Mouse (Mus musculus): ENCODE results near the gene Cpne5.

The Cpne5 gene

DNA sequence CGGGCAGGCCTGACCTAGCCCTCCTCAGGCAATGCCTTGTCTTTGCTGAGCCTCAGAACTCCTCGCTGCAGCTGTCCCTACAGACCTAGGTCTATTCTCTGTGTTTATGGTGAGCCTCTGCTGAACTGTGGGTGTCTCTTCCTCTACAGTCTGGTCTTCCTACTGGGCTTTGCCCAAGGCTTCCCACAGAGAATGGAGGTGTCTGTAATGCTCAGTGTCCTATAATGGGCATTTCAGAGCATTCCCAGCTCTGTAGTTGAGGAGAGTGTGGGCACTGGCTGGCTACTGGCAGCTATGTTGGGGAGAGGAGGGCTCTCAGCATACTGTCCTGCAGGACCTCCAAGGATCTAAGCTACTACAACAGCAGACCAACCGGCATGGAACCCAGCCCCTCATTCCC lies 62.3 kb downstream of the Cpne5 start:
- in situ Hi-C loops (cut with MboI, MseI): loop anchor here (5.0 kb wide), 3 partner anchors 62 to 123 kb away; partner anchors contain the start of gene Cpne5 (in 1 of the 2)

- in situ Hi-C loops (cut with MboI, MseI): no loop called here
These were observed 64.8 kb downstream of the Cpne5 start for GRCm38 (mm10) chr17:29173165-29173564.

GRCm38 (mm10) chr17:29172062-29172461 lies 65.9 kb downstream of the Cpne5 start:
- in situ Hi-C loops (cut with MboI, MseI): no loop called here

DNA sequence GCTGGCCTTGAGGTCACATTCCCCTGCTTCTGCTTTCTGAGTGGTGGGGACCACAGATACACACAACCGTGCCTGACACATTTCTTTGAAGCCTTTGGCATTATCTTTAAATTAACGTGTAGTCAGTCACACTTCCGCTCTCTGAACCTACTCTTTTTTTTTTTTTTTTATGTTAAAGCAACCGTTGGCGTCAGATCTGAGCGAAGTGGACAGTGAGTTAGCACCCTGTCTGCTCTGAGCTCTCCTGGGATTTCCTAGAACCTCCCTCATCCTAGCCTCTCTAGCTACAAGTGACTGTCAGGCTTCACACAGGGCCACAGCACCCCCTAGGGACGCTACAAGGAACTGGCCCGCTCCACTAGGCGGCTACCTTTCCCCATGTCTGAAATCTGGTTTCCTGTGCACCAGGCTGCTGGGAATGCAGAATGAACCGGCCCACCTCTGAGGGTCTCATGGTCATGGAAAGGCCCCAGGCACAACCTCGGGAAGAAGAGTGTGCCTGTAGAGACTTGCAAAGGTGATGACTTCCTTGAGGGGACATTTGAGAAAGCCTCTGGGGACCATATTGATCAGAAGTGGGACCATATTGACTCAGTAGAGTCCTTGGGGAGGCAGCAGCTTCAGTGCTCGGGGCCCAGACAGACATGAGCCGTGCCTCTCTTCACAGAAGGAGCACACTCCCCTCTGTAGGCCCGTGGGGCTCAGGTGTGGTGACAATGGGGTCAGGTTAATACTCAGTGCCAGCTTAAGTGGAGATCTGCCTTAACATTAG lies 66.8 kb downstream of the Cpne5 start:
- in situ Hi-C loops (cut with MboI, MseI): no loop called here

GRCm38 (mm10) chr17:29170431-29171000 lies 67.5 kb downstream of the Cpne5 start:
- in situ Hi-C loops (cut with MboI, MseI): no loop called here

DNA sequence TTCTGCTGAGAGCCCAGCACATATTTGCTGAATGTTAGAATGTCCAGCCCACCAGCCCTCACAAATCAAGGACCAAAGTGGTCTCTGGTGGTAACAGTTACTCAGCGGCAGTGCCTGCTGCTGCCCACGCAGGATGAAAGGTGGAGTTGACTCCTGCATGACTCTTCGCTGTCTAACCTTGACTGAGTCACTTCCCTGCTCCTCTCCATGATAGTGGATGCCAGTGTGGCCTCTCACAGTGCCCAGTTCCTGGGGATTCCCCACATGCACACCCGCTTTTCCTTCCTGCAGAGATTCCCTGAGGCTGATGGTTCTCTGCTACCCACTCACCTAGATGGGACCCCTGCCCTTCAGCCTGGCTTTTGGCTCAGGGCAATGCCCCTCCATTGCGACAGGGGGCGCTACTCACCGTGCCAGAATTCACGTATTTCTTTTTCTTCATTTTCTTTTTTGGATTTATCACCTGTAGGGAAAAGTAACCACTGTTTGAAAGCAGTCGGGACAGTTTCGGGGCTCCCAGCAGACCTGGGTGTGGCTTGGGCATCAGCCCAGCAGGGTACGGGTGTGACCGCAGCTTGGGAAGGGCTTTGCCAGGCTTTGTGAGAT lies 68.9 kb downstream of the Cpne5 start:
- in situ Hi-C loops (cut with MboI, MseI): loop anchor here in 1 of 2 experiments (5.0 kb wide), 1 partner anchor 117 kb away; no protein-coding TSS in a partner anchor

DNA sequence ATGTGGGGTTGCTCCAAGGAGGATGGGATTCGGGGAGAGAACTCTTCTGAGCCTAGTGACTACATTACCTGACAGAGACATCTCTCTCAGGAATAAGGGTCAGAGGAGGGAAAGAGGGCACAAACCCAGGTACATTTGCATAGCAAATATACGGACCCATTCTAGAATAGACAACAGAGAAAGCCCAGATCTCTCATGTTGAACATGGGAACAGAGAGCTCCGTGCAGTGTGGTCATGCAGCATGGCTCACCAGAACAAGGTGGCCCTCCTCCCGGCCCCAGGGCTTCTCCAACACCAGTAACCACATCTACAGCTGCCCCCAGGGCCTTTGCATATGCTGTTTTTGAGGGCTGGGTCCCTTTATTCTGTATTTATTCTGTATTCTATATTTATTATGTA lies 69.5 kb downstream of the Cpne5 start:
- in situ Hi-C loops (cut with MboI, MseI): loop anchor here in 1 of 2 experiments (5.0 kb wide), 1 partner anchor 116 kb away; no protein-coding TSS in a partner anchor

DNA sequence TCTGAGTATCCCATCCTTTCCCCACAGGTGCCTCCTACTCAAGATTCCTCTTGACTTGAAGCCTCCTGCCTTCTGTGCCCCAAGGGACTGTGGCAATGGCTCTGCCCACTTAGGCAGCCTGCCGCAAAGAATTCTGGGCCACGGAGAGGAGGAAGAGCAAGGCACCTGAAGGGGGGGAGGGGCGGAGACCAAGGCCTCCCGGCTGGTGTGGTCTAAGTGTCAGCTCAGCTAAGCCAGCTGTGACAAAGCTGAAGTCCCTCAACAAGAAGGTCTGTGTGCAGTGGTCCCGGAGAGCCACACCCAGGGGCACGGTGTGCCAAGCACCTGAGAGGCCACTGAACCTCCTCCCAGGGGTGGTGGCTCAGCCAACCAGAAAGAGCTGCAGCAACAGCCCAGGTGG lies 70.6 kb downstream of the Cpne5 start:
- in situ Hi-C loops (cut with MboI, MseI): loop anchor here in 1 of 2 experiments (5.0 kb wide), 1 partner anchor 115 kb away; no protein-coding TSS in a partner anchor

- in situ Hi-C loops (cut with MboI, MseI): loop anchor here in 1 of 2 experiments (5.0 kb wide), 1 partner anchor 114 kb away; no protein-coding TSS in a partner anchor
These were observed 71.9 kb downstream of the Cpne5 start for GRCm38 (mm10) chr17:29165967-29166578.

- in situ Hi-C loops (cut with MboI, MseI): loop anchor here in 1 of 2 experiments (5.0 kb wide), 1 partner anchor 113 kb away; no protein-coding TSS in a partner anchor
These were observed 72.5 kb downstream of the Cpne5 start for GRCm38 (mm10) chr17:29165452-29165851.

GRCm38 (mm10) chr17:29164469-29165111 lies 73.4 kb downstream of the Cpne5 start:
- in situ Hi-C loops (cut with MboI, MseI): loop anchor here in 1 of 2 experiments (5.0 kb wide), 1 partner anchor 112 kb away; no protein-coding TSS in a partner anchor

GRCm38 (mm10) chr17:29162334-29162733 lies 75.6 kb downstream of the Cpne5 start:
- in situ Hi-C loops (cut with MboI, MseI): no loop called here

DNA sequence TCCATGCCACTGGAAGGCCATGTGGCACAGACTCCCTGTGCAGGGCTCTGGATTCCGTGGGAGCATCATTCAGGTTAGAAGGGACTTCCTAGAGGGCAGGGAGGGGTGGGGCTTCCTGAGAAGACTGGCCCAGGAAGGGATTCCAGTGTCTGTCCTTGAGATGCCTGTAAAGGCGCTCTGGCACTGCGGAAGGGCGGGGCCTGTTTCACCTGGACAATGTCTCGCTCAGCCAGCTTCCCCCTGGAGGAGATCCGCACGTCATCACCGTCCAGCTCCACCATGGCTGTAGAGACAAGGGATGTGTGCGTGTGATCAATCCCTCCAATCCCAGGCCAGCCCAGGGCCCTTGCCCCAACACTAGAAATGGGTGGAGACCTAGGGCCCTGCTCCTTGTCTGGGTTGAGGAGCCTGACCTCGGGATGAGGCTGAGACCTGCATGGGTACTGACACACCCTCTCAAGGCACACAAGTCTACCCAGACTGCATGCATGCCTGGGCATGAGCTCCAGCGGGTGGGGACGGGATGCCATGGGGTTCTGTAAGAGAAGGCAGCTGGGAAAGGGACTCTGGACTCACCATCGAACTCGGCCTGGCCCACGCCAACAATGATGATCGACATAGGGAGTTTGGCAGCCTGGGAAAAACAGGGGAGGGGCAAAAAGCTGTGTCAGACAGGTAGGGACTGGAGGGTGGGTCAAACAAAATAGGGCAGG lies 78.1 kb downstream of the Cpne5 start:
- in situ Hi-C loops (cut with MboI, MseI): no loop called here

DNA sequence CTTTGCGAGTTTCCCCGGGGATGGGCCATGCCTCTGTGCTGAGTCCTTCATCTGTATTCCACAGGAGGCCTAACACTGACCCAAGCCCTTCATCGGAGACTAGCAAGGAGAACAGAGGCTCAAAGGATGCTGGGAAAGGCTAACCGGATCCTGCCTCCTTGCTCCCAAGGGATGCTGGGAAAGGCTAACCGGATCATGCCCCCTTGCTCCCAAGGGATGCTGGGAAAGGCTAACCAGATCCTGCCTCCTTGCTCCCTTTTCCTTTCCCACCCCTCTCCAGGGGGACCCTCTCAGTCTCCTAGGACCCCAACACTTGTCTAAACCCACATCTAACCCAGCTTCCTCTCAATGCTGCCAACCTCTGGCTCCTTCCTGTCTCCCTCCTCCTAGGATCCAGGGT lies 78.6 kb downstream of the Cpne5 start:
- in situ Hi-C loops (cut with MboI, MseI): no loop called here

DNA sequence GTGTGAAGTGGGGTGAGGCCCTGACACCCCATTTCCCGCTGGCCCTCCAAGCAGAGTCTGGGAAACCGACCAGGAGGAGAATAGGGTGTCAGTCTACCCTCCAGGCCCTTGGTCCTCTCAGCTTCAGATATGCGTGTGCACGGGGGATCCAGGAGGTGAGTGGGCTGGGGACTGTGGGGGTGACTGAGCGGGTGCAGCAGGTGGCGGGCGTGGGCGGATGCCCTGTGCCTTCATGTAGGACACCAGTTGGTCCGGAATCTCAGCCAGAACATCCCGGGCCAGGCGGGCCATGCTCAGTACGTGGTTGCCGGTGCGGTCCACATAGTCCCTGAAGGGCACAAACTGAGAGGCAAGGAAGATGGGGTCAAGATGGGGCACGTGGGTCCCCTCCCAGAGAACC lies 79.1 kb downstream of the Cpne5 start:
- in situ Hi-C loops (cut with MboI, MseI): no loop called here

DNA sequence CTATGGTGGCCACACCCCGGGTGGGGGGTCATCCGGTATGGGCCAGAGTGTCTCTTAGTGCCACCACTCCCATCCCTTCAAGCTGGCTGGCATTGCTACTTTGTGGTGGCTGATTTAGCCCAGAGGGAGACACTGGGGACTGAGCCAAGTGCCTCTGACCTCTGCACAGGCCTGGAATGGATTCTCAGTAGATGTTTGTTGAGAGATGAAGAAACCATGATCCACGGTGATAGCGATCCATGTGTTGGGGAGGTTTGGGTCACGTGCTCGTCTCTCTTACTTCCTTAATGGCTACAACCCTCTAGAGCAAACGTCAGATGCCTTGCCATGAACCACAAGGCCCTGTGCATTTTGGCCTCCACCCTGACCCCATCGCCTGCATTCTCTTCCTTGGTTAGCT lies 81.1 kb downstream of the Cpne5 start:
- in situ Hi-C loops (cut with MboI, MseI): no loop called here

GRCm38 (mm10) chr17:29156396-29156795 lies 81.6 kb downstream of the Cpne5 start:
- in situ Hi-C loops (cut with MboI, MseI): no loop called here

DNA sequence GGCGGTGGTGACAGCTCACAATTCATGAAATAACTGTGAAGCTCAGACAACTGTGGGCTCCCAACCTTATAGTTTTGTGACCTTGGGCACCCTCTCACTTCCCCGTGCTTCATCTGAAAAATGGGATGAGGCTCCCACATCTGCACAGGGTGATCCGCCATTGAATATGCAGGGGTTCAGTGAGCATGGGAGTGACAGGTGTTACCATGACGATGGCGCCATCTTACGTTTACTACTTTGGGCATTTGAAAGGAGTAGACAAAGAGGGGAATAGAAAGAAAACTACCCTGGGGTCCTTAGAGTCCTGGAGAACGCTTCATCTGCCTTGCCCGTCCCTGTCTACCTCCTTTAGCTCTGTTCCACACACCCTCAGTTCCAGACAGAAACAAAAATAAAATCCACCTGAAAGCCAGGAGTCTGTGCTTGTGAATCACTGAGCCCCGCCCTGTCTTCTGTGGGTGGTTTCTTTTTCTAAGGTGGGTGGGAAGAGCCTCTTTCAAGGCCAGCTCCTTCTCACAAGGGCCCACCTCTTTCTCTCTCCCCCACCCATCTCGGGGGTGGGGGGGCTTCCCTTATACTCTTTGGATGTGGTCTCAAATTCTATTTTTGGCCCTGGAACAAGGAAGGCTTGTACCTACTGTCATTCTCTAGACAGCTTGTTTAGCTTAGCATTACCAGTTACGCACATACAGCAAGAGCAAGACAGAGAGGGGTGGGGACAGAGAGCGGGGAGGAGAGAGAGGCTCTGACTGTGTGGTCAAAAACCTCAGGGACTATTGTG lies 82.4 kb downstream of the Cpne5 start:
- in situ Hi-C loops (cut with MboI, MseI): no loop called here

DNA sequence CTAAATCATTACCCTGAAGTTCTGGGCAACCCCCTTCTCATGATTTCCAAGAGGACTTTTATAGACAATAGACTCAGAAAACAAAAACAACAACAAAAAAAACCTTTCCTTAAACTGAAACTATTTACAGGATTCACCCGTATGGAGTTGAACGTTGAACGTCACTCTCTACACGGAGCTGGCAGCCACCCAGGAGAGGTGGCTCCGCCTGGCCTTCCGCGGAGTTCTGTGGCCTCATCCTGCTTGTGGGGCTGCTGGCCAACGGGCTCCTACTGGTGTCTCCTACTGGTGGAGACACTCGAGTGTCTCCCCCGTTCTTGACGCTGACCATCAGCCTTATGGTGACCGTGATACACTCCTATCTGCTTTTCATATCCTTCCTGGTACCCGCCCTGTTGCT lies 83.7 kb downstream of the Cpne5 start:
- in situ Hi-C loops (cut with MboI, MseI): no loop called here

DNA sequence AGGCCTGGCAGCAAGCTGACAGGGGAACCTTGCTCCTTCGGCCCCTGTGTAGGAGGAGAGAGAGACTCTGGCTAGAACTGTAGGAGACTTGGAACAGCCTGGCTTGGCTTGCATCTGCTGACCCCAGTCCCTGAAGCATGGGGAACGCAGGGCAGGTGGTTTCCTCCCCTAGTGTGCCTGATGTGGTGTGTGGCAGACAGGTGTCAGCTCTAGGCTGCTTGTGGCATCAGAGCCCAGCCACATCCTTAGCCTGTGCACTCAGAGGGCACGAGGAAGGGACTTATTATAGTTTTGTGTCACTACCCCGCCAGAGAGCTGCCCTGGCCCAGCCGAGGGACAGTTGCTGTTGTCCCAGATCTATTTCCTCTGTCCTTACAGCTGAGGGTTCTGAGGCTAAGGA lies 85.4 kb downstream of the Cpne5 start:
- in situ Hi-C loops (cut with MboI, MseI): no loop called here
